ENCODE assay signal across 8 mouse cellular contexts in genomic region chr19:15924866-15925718, GRCm38 (mm10). TPM values are rescaled to one million over a fixed set of nuclear protein-coding genes. Genes with fewer than 3 reads are reported as not detected.
DNase-seq lines count a peak whose midpoint lies in the region; ATAC-seq and TF ChIP-seq lines count a peak whose summit lies in the region.

No protein-coding gene starts in this region.

- H3K36me3 ChIP-seq in embryonic facial prominence, embryonic 10.5 days (replicated peaks) = peaks cover 8% of the 10 kb centered on the region
- H3K36me3 ChIP-seq in intestine, postnatal 0 days (ENCODE audit: control insufficient read depth, insufficient read depth) = no peaks in the 10 kb centered on the region
- no peaks in the 10 kb centered on the region for H3K36me3 ChIP-seq in midbrain, embryonic 11.5 days (ENCODE audit: control insufficient read depth, insufficient read depth, low read length)

- TF ChIP-seq CTCF in intestine, postnatal 0 days (IDR thresholded peaks at IDR 0.05; ENCODE audit: low read depth) = no peak

- no peaks in the 10 kb centered on the region for H3K9me3 ChIP-seq in embryonic facial prominence, embryonic 10.5 days
- no peaks in the 10 kb centered on the region for H3K9me3 ChIP-seq in intestine, postnatal 0 days (ENCODE audit: control insufficient read depth)
- H3K9me3 ChIP-seq in midbrain, embryonic 11.5 days (ENCODE audit: control insufficient read depth, low read length) = no peaks in the 10 kb centered on the region

- H3K9ac ChIP-seq in intestine, postnatal 0 days (ENCODE audit: low read depth, low read length) = 0 out of 2 replicates have a peak overlapping the region, but pooled peaks have one; percentile 45
- H3K9ac ChIP-seq in midbrain, embryonic 11.5 days (ENCODE audit: low read length) = peak overlapping the region; percentile 75

- peak overlapping the region; percentile 94 for H3K4me2 ChIP-seq in intestine, postnatal 0 days (replicated peaks; ENCODE audit: low read depth)
- H3K4me2 ChIP-seq in midbrain, embryonic 11.5 days = peak overlapping the region; percentile 91

- ATAC-seq in granulocyte monocyte progenitor cell, adult 5-6 weeks (replicated peaks; ENCODE audit: poor library complexity, severe bottlenecking) = peak; percentile 90
- ATAC-seq in intestine, postnatal 0 days = peak; percentile 94
- peak; percentile 99 for ATAC-seq in midbrain, embryonic 11.5 days (ENCODE audit: low FRiP score)

- H3K27ac ChIP-seq in embryonic facial prominence, embryonic 10.5 days (replicated peaks) = peak overlapping the region; percentile 86
- H3K27ac ChIP-seq in intestine, postnatal 0 days (ENCODE audit: low read depth, low read length) = no peak overlapping the region
- no peak overlapping the region; the same call in 1 of the 2 replicates for H3K27ac ChIP-seq in midbrain, embryonic 11.5 days (ENCODE audit: low read depth, low read length)

- peaks cover 13% of the 10 kb centered on the region for H3K27me3 ChIP-seq in embryonic facial prominence, embryonic 10.5 days (replicated peaks; ENCODE audit: low read depth, poor library complexity, severe bottlenecking)
- no peaks in the 10 kb centered on the region for H3K27me3 ChIP-seq in intestine, postnatal 0 days (replicated peaks; ENCODE audit: control insufficient read depth, insufficient read depth, low read length)
- no peaks in the 10 kb centered on the region for H3K27me3 ChIP-seq in midbrain, embryonic 11.5 days (ENCODE audit: control insufficient read depth, insufficient read depth, low read length)

- peaks cover 24% of the 10 kb centered on the region for H3K4me1 ChIP-seq in embryonic facial prominence, embryonic 10.5 days
- H3K4me1 ChIP-seq in intestine, postnatal 0 days (replicated peaks; ENCODE audit: control insufficient read depth, insufficient read depth, low read length) = peaks cover 7% of the 10 kb centered on the region; the same call in 1 of the 2 replicates
- peaks cover 15% of the 10 kb centered on the region for H3K4me1 ChIP-seq in midbrain, embryonic 11.5 days (ENCODE audit: control insufficient read depth, insufficient read depth, low read length)

- 3% methylated on average over 43 of the region's 43 CpGs for WGBS in embryonic facial prominence, embryonic 10.5 days
- WGBS in intestine, postnatal 0 days = 3% methylated on average over 43 of the region's 43 CpGs
- WGBS in midbrain, embryonic 11.5 days = 2% methylated on average over 43 of the region's 43 CpGs

- peak overlapping the region; percentile 81 for H3K4me3 ChIP-seq in embryonic facial prominence, embryonic 10.5 days
- peak overlapping the region; percentile 56 for H3K4me3 ChIP-seq in intestine, postnatal 0 days (ENCODE audit: low read depth, low read length)
- H3K4me3 ChIP-seq in midbrain, embryonic 11.5 days (ENCODE audit: low read depth, low read length) = peak overlapping the region; percentile 49

- DNase-seq in 3134 (ENCODE audit: extremely low read depth, insufficient read length, low spot score) = peak; percentile 94
- peak; percentile 94 for DNase-seq in adrenal gland, postnatal 14 days
- peak; percentile 93 for DNase-seq in embryonic facial prominence, embryonic 10.5 days (ENCODE audit: low spot score)
- DNase-seq in left cerebral cortex, postnatal 4 days = peak; percentile 91
- DNase-seq in midbrain, embryonic 11.5 days (ENCODE audit: low spot score, missing footprints) = peak; percentile 95
- DNase-seq in right cerebral cortex, postnatal 4 days = peak; percentile 81

- intact Hi-C loops in left cerebral cortex, postnatal 4 days (cut with DNase I) = no loop called here

RNA-seq across cellular contexts. Expression of gene Psat1, which starts 22.0 kb away (rescaled TPM):
- 129 and 165 TPM in 2 replicates for total RNA-seq in adrenal gland, postnatal 14 days (2021)
- 116 and 135 TPM in 2 replicates for polyA plus RNA-seq in embryonic facial prominence, embryonic 10.5 days (2016; fragmentation: Nextera tagmentation; extraction: Ambion mirVana)
- total RNA-seq in granulocyte monocyte progenitor cell, adult 5-6 weeks (2014; fragmentation: Nextera tagmentation) = 91.8 and 95.8 TPM in 2 replicates
- 104 and 128 TPM in 2 replicates for total RNA-seq in granulocyte monocyte progenitor cell, adult 5-6 weeks (2017)
- 13.0 and 15.3 TPM in 2 replicates for polyA plus RNA-seq in intestine, postnatal 0 days (2015; fragmentation: Nextera tagmentation; extraction: Ambion mirVana)
- total RNA-seq in left cerebral cortex, postnatal 4 days (2021) = 10 to 100 TPM; 59.7 to 65.9 TPM
- 103 and 105 TPM in 2 replicates for polyA plus RNA-seq in midbrain, embryonic 11.5 days (2014; fragmentation: Nextera tagmentation; extraction: Ambion mirVana)

RNA-seq across cellular contexts. Expression of gene Cep78, which starts 59.7 kb away (rescaled TPM):
- total RNA-seq in adrenal gland, postnatal 14 days (2021) = 11.1 and 11.9 TPM in 2 replicates
- 61.6 and 61.8 TPM in 2 replicates for polyA plus RNA-seq in embryonic facial prominence, embryonic 10.5 days (2016; fragmentation: Nextera tagmentation; extraction: Ambion mirVana)
- total RNA-seq in granulocyte monocyte progenitor cell, adult 5-6 weeks (2014; fragmentation: Nextera tagmentation) = 14.8 and 23.3 TPM in 2 replicates
- total RNA-seq in granulocyte monocyte progenitor cell, adult 5-6 weeks (2017) = 23.0 and 27.9 TPM in 2 replicates
- polyA plus RNA-seq in intestine, postnatal 0 days (2015; fragmentation: Nextera tagmentation; extraction: Ambion mirVana) = 3.8 and 4.3 TPM in 2 replicates
- total RNA-seq in left cerebral cortex, postnatal 4 days (2021) = 10 to 100 TPM; 21.2 to 21.5 TPM
- polyA plus RNA-seq in midbrain, embryonic 11.5 days (2014; fragmentation: Nextera tagmentation; extraction: Ambion mirVana) = 49.6 and 50.9 TPM in 2 replicates
